20 mouse cellular contexts compared by ENCODE assay signal in the genomic region with DNA sequence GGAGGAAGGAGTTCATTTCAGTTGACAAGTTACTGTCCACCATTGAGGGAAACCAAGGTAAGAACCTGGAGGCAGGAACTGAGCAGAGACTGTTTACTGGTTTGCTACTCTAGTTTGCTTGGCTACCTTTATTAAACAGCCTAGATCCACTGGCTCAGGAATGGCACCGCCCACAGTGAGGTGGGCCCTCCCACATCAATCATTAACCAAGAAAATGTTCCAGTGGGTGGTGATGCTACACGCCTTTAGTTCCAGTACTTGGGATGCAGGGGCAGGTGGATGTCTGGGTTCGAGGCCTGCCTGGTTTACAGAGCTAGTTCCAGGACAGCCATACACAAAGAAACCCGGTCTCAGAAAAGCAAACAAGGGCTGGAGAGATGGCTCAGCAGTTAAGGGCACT. TPM values are rescaled to one million over a fixed set of nuclear protein-coding genes. Genes with fewer than 3 reads are reported as not detected.
DNase-seq lines count a peak whose midpoint lies in the region; ATAC-seq and TF ChIP-seq lines count a peak whose summit lies in the region.
"Had no signal": no experiment of that assay in that cellular context is flagged by ENCODE, and none has a peak within 500 bp of the region (broad histone marks: within the 10 kb centered on the region; RNA-seq: fewer than 3 reads in every experiment).

No protein-coding gene starts in this region.

- DNase-seq in kidney, adult 2 months, result peak; percentile 91
- peak; percentile 93 for DNase-seq in kidney, adult 9 months
- no peak for DNase-seq in liver, embryonic 14.5 days (ENCODE audit: low read depth in 3 of 3, low spot score in 3 of 3)
- DNase-seq in layer of hippocampus, adult 8-10 months (ENCODE audit: low spot score in 2 of 2), result no peak
- DNase-seq: cerebellum, postnatal 10 days; gastrocnemius, postnatal 25 days; heart, postnatal 14 days; midbrain, embryonic 14.5 days; retina, postnatal 1 day; thymus, adult 2 months had no signal

- ATAC-seq in kidney, embryonic 16.5 days (ENCODE audit: low FRiP score, low TSS enrichment), result no peak
- ATAC-seq in liver, embryonic 14.5 days (ENCODE audit: insufficient read depth), result no peak
- no peak for ATAC-seq in activated CD4-positive, CD25-positive, alpha-beta regulatory T cell, adult 4 months
- ATAC-seq: hindbrain, embryonic 16.5 days; intestine, postnatal 0 days had no signal

- peak overlapping the region; percentile 37 for H3K27ac ChIP-seq in kidney, adult 2 months (ENCODE audit: insufficient read depth, low read depth, low read length)
- H3K27ac ChIP-seq in kidney, embryonic 16.5 days (ENCODE audit: low read length), result no peak overlapping the region
- no peak overlapping the region; the same call in 1 of the 2 replicates for H3K27ac ChIP-seq in bone marrow, adult 2 months (ENCODE audit: control insufficient read depth, insufficient read depth, low read depth, low read length, poor library complexity)
- no peak overlapping the region for H3K27ac ChIP-seq in liver, embryonic 14.5 days
- H3K27ac ChIP-seq: forebrain, embryonic 12.5 days; limb, embryonic 15.5 days had no signal

- no peak for TF ChIP-seq POLR2A in kidney, adult 2 months (IDR thresholded peaks at IDR 0.05; ENCODE audit: low read depth, low read length)
- TF ChIP-seq POLR2A in bone marrow, adult 2 months (IDR thresholded peaks at IDR 0.05; ENCODE audit: borderline replicate concordance, control insufficient read depth, low read depth, low read length), result no peak

- no peaks in the 10 kb centered on the region for H3K36me3 ChIP-seq in kidney, adult 2 months (ENCODE audit: control insufficient read depth, insufficient read depth, low read length)
- 0 out of 2 replicates have a peak, but pooled peaks cover 3% of the 10 kb centered on the region for H3K36me3 ChIP-seq in kidney, embryonic 16.5 days (ENCODE audit: insufficient read depth, low read length)
- no peaks in the 10 kb centered on the region; the same call in 1 of the 2 replicates for H3K36me3 ChIP-seq in liver, embryonic 14.5 days (replicated peaks; ENCODE audit: control insufficient read depth, insufficient read depth, low read depth)
- H3K36me3 ChIP-seq: forebrain, embryonic 12.5 days had no signal

- no peak for TF ChIP-seq EP300 in liver, embryonic 14.5 days (IDR thresholded peaks at IDR 0.05; ENCODE audit: low read depth)

- peaks cover 9% of the 10 kb centered on the region; the same call in 1 of the 2 replicates for H3K4me1 ChIP-seq in kidney, adult 2 months (ENCODE audit: control insufficient read depth, insufficient read depth, low read length)
- H3K4me1 ChIP-seq in kidney, embryonic 16.5 days (ENCODE audit: insufficient read depth, low read length), result peaks cover 20% of the 10 kb centered on the region
- peaks cover 2% of the 10 kb centered on the region for H3K4me1 ChIP-seq in bone marrow, adult 2 months (ENCODE audit: control insufficient read depth, insufficient read depth, low read length)
- H3K4me1 ChIP-seq in liver, embryonic 14.5 days (replicated peaks; ENCODE audit: control insufficient read depth in 2 of 2, insufficient read depth in 2 of 2, low read length in 1 of 2), result peaks cover 17 to 23% of the 10 kb centered on the region in 2 experiments

- WGBS in kidney, adult 2 months, result 51% methylated on average over 4 of the region's 4 CpGs
- 74% methylated on average over 4 of the region's 4 CpGs for WGBS in kidney, embryonic 16.5 days
- 81% methylated on average over 4 of the region's 4 CpGs for WGBS in bone marrow, adult 2 months
- WGBS in liver, embryonic 14.5 days (ENCODE audit: insufficient replicate concordance), result 73% methylated on average over 4 of the region's 4 CpGs

- no peaks in the 10 kb centered on the region for H3K9me3 ChIP-seq in kidney, embryonic 16.5 days (ENCODE audit: low read length)
- no peaks in the 10 kb centered on the region for H3K9me3 ChIP-seq in liver, embryonic 14.5 days (ENCODE audit: control insufficient read depth, low read length)
- H3K9me3 ChIP-seq: forebrain, embryonic 12.5 days; limb, embryonic 15.5 days had no signal

- no peak overlapping the region for H3K9ac ChIP-seq in kidney, embryonic 16.5 days (replicated peaks; ENCODE audit: low read length)
- H3K9ac ChIP-seq in liver, embryonic 14.5 days (replicated peaks), result no peak overlapping the region
- H3K9ac ChIP-seq: forebrain, embryonic 12.5 days; limb, embryonic 15.5 days had no signal

- no peak overlapping the region for H3K4me3 ChIP-seq in kidney, adult 2 months (ENCODE audit: insufficient read depth, low read depth, low read length)
- no peak overlapping the region for H3K4me3 ChIP-seq in kidney, embryonic 16.5 days (ENCODE audit: low read length)
- H3K4me3 ChIP-seq in bone marrow, adult 2 months (replicated peaks; ENCODE audit: control insufficient read depth, low read depth, low read length), result peak overlapping the region; percentile 61
- no peak overlapping the region for H3K4me3 ChIP-seq in liver, embryonic 14.5 days (ENCODE audit: insufficient read depth in 1 of 2, low read depth in 2 of 2, low read length in 2 of 2)
- H3K4me3 ChIP-seq: forebrain, embryonic 12.5 days; limb, embryonic 15.5 days had no signal

- H3K27me3 ChIP-seq in kidney, adult 2 months (replicated peaks; ENCODE audit: control insufficient read depth, insufficient read depth, low read length), result no peaks in the 10 kb centered on the region
- H3K27me3 ChIP-seq in kidney, embryonic 16.5 days (ENCODE audit: insufficient read depth, low read length), result no peaks in the 10 kb centered on the region
- H3K27me3 ChIP-seq in liver, embryonic 14.5 days (ENCODE audit: control insufficient read depth, insufficient read depth, low read length), result no peaks in the 10 kb centered on the region
- H3K27me3 ChIP-seq: limb, embryonic 15.5 days had no signal

- no peak overlapping the region for H3K4me2 ChIP-seq in kidney, embryonic 16.5 days (replicated peaks; ENCODE audit: low read depth, low read length)
- H3K4me2 ChIP-seq in liver, embryonic 14.5 days (ENCODE audit: low read depth), result peak overlapping the region; percentile 77; the same call in 1 of the 2 replicates
- H3K4me2 ChIP-seq: forebrain, embryonic 12.5 days; heart, embryonic 11.5 days had no signal

- TF ChIP-seq CTCF in kidney, adult 2 months (conservative IDR thresholded peaks at IDR 0.05; ENCODE audit: insufficient read depth, insufficient read length, low read depth, low read length), result no peak
- no peak for TF ChIP-seq CTCF in bone marrow, adult 2 months (IDR thresholded peaks at IDR 0.05; ENCODE audit: control insufficient read depth, insufficient read depth, low read length)
- no peak for TF ChIP-seq CTCF in liver, embryonic 14.5 days (IDR thresholded peaks at IDR 0.05; ENCODE audit: low read depth)

RNA-seq across cellular contexts. Expression of a gene that starts 1.8 kb away (rescaled TPM):
- 169 and 209 TPM in 2 replicates for polyA plus RNA-seq in kidney, adult 2 months (2012; rRNA removed)
- polyA plus RNA-seq in kidney, embryonic 16.5 days (2015; fragmentation: Nextera tagmentation; extraction: Ambion mirVana), result 33.3 and 33.8 TPM in 2 replicates
- 106 and 309 TPM in 2 replicates for polyA plus RNA-seq in bone marrow, adult 2 months (2011; ENCODE audit: insufficient read depth, insufficient read length, low replicate concordance, missing spikeins)
- 18.3 and 25.4 TPM in 2 replicates for polyA plus RNA-seq in liver, embryonic 14.5 days (2012; rRNA removed)
- 28.8 and 28.9 TPM in 2 replicates for polyA plus RNA-seq in liver, embryonic 14.5 days (2014; fragmentation: Nextera tagmentation; extraction: Ambion mirVana)
- total RNA-seq in layer of hippocampus, adult 8-10 months (2022), result 10 to 100 TPM; 41.1 to 50.5 (median 47.2) TPM
- 10 to 100 TPM; 33.5 to 39.9 TPM for polyA plus RNA-seq in activated CD4-positive, CD25-positive, alpha-beta regulatory T cell, adult 4 months (2017; shearing (Covaris generic))

RNA-seq across cellular contexts. Expression of a gene that starts 10.6 kb away (rescaled TPM):
- polyA plus RNA-seq in kidney, adult 2 months (2012; rRNA removed), result 0.38 and 4.7 TPM in 2 replicates
- 0.15 TPM in 1 of 2 replicates, not detected in the other for polyA plus RNA-seq in kidney, embryonic 16.5 days (2015; fragmentation: Nextera tagmentation; extraction: Ambion mirVana)
- polyA plus RNA-seq in bone marrow, adult 2 months (2011; ENCODE audit: insufficient read depth, insufficient read length, low replicate concordance, missing spikeins), result 2.5 TPM in 1 of 2 replicates, not detected in the other
- 0.03 TPM in 1 of 2 replicates, not detected in the other for polyA plus RNA-seq in liver, embryonic 14.5 days (2012; rRNA removed)
- polyA plus RNA-seq in liver, embryonic 14.5 days (2014; fragmentation: Nextera tagmentation; extraction: Ambion mirVana), result not detected in 2 replicates
- total RNA-seq in layer of hippocampus, adult 8-10 months (2022), result under 1 TPM; 0.23 to 0.77 (median 0.54) TPM
- polyA plus RNA-seq in activated CD4-positive, CD25-positive, alpha-beta regulatory T cell, adult 4 months (2017; shearing (Covaris generic)), result not detected
- polyA plus RNA-seq: forebrain, embryonic 12.5 days; hindbrain, embryonic 16.5 days; intestine, postnatal 0 days; limb, embryonic 15.5 days; midbrain, embryonic 14.5 days had no signal

RNA-seq across cellular contexts. Expression of a gene that starts 14.0 kb away (rescaled TPM):
- polyA plus RNA-seq in kidney, adult 2 months (2012; rRNA removed), result 626 and 656 TPM in 2 replicates
- polyA plus RNA-seq in kidney, embryonic 16.5 days (2015; fragmentation: Nextera tagmentation; extraction: Ambion mirVana), result 258 and 262 TPM in 2 replicates
- polyA plus RNA-seq in bone marrow, adult 2 months (2011; ENCODE audit: insufficient read depth, insufficient read length, low replicate concordance, missing spikeins), result 150 and 172 TPM in 2 replicates
- polyA plus RNA-seq in liver, embryonic 14.5 days (2012; rRNA removed), result 84.0 and 162 TPM in 2 replicates
- 207 and 216 TPM in 2 replicates for polyA plus RNA-seq in liver, embryonic 14.5 days (2014; fragmentation: Nextera tagmentation; extraction: Ambion mirVana)
- total RNA-seq in layer of hippocampus, adult 8-10 months (2022), result 100 to 1,000 TPM; 214 to 227 (median 222) TPM
- polyA plus RNA-seq in activated CD4-positive, CD25-positive, alpha-beta regulatory T cell, adult 4 months (2017; shearing (Covaris generic)), result 100 to 1,000 TPM; 226 to 265 TPM

RNA-seq across cellular contexts. Expression of a gene that starts 14.6 kb away (rescaled TPM):
- polyA plus RNA-seq in kidney, adult 2 months (2012; rRNA removed), result 7.4 and 11.9 TPM in 2 replicates
- polyA plus RNA-seq in kidney, embryonic 16.5 days (2015; fragmentation: Nextera tagmentation; extraction: Ambion mirVana), result 23.0 and 27.6 TPM in 2 replicates
- 2.2 TPM in 1 of 2 replicates, not detected in the other for polyA plus RNA-seq in bone marrow, adult 2 months (2011; ENCODE audit: insufficient read depth, insufficient read length, low replicate concordance, missing spikeins)
- 0.03 and 0.06 TPM in 2 replicates for polyA plus RNA-seq in liver, embryonic 14.5 days (2012; rRNA removed)
- polyA plus RNA-seq in liver, embryonic 14.5 days (2014; fragmentation: Nextera tagmentation; extraction: Ambion mirVana), result not detected in 2 replicates
- total RNA-seq in layer of hippocampus, adult 8-10 months (2022), result under 1 TPM in 1 of 4 experiments, not detected in 3; 0.23 TPM
- not detected for polyA plus RNA-seq in activated CD4-positive, CD25-positive, alpha-beta regulatory T cell, adult 4 months (2017; shearing (Covaris generic))
- total RNA-seq: gastrocnemius, postnatal 25 days; layer of hippocampus, postnatal 14 days had no signal
- polyA plus RNA-seq: C2C12; midbrain, embryonic 14.5 days had no signal

RNA-seq across cellular contexts. Expression of a gene that starts 20.3 kb away (rescaled TPM):
- 2,444 and 2,611 TPM in 2 replicates for polyA plus RNA-seq in kidney, adult 2 months (2012; rRNA removed)
- 1,489 and 1,547 TPM in 2 replicates for polyA plus RNA-seq in kidney, embryonic 16.5 days (2015; fragmentation: Nextera tagmentation; extraction: Ambion mirVana)
- polyA plus RNA-seq in bone marrow, adult 2 months (2011; ENCODE audit: insufficient read depth, insufficient read length, low replicate concordance, missing spikeins), result 828 and 1,146 TPM in 2 replicates
- polyA plus RNA-seq in liver, embryonic 14.5 days (2012; rRNA removed), result 2,096 and 2,246 TPM in 2 replicates
- 1,219 and 1,250 TPM in 2 replicates for polyA plus RNA-seq in liver, embryonic 14.5 days (2014; fragmentation: Nextera tagmentation; extraction: Ambion mirVana)
- total RNA-seq in layer of hippocampus, adult 8-10 months (2022), result 100 to 1,000 TPM; 282 to 365 (median 323) TPM
- polyA plus RNA-seq in activated CD4-positive, CD25-positive, alpha-beta regulatory T cell, adult 4 months (2017; shearing (Covaris generic)), result 1,000 to 10,000 TPM in 1 of 2 experiments, 100 to 1,000 TPM in 1; 537 to 1,178 TPM

Comparison
In these comparisons a context has a peak if more than half of its experiments do, and no peak if none do; other contexts are left out.
1. DNase-seq: peak in kidney, adult 2 months (single experiment) and kidney, adult 9 months (single experiment); none in liver, embryonic 14.5 days (0 of 3) and layer of hippocampus, adult 8-10 months (0 of 2).